Mouse (Mus musculus) megakaryocyte-erythroid progenitor cell, adult 5-6 weeks (primary cell): ENCODE results near the gene Hjurp. TPM values are rescaled to one million over a fixed set of nuclear protein-coding genes. Genes with fewer than 3 reads are reported as not detected.
A peak's percentile ranks its signal among the peaks of the same experiment; 100 is the strongest.

Source experiments
- ATAC-seq: replicated peaks from 2 replicates; pipeline ENCODE4 v1.8.0; 2016; ENCODE audit warnings: mild to moderate bottlenecking, inconsistent platforms; ENCODE audit not compliant: severe bottlenecking, poor library complexity, low FRiP score, low TSS enrichment
- total RNA-seq, 2 experiments: library from RNA; stranded (forward) in 1 of 2; stranded (reverse) in 1 of 2; fragments of 200-1000, 215-1000 nt in 1 of 2; fragments of >200 nt in 1 of 2; fragmentation: Nextera tagmentation in 1 of 2; gene quantifications; 2 replicates each; pipeline ENCODE4 v1.2.3; 2014 to 2017

The Hjurp gene
- total RNA-seq, 2 experiments from 2014 or later, result 173 to 203 TPM

GRCm38 (mm10) chr1:88215466-88216380 is 61.7 kb downstream of the Hjurp start:
- no peak for ATAC-seq

- ATAC-seq, result no peak
These were observed 62.9 kb downstream of the Hjurp start for GRCm38 (mm10) chr1:88214462-88214952.

GRCm38 (mm10) chr1:88213766-88214461 is 63.5 kb downstream of the Hjurp start:
- 0 out of 2 replicates have a peak, but pooled peaks have one; percentile 19 for ATAC-seq

- ATAC-seq, result no peak
These were observed 64.4 kb downstream of the Hjurp start for GRCm38 (mm10) chr1:88213061-88213460.

Other genes starting within 250 kb of the Hjurp start
- gene Ugt1a10, start 222.2 kb downstream of the Hjurp start, total RNA-seq (2014; fragmentation: Nextera tagmentation), result not detected in 2 replicates
- gene Ugt1a10, start 222.2 kb downstream of the Hjurp start, total RNA-seq (2017), result not detected in 2 replicates
- not detected in 2 replicates for gene Ugt1a9, start 206.8 kb downstream of the Hjurp start, total RNA-seq (2014; fragmentation: Nextera tagmentation)
- 2.4 TPM in 1 of 2 replicates, not detected in the other for gene Ugt1a9, start 206.8 kb downstream of the Hjurp start, total RNA-seq (2017)
- not detected in 2 replicates for gene Ugt1a8, start 189.8 kb downstream of the Hjurp start, total RNA-seq (2014; fragmentation: Nextera tagmentation)
- gene Ugt1a8, start 189.8 kb downstream of the Hjurp start, total RNA-seq (2017), result not detected in 2 replicates
- 0.11 TPM in 1 of 2 replicates, not detected in the other for gene Ugt1a7c, start 182.6 kb downstream of the Hjurp start, total RNA-seq (2014; fragmentation: Nextera tagmentation)
- gene Ugt1a7c, start 182.6 kb downstream of the Hjurp start, total RNA-seq (2017), result 0.61 and 2.3 TPM in 2 replicates
- gene Ugt1a6b, start 174.4 kb downstream of the Hjurp start, total RNA-seq (2014; fragmentation: Nextera tagmentation), result 0.83 and 0.99 TPM in 2 replicates
- not detected in 2 replicates for gene Ugt1a6b, start 174.4 kb downstream of the Hjurp start, total RNA-seq (2017)
- not detected in 2 replicates for gene Ugt1a6a, start 142.8 kb downstream of the Hjurp start, total RNA-seq (2014; fragmentation: Nextera tagmentation)
- not detected in 2 replicates for gene Ugt1a6a, start 142.8 kb downstream of the Hjurp start, total RNA-seq (2017)
- gene Ugt1a5, start 111.6 kb downstream of the Hjurp start, total RNA-seq (2014; fragmentation: Nextera tagmentation), result 1.5 TPM in 1 of 2 replicates, not detected in the other
- not detected in 2 replicates for gene Ugt1a5, start 111.6 kb downstream of the Hjurp start, total RNA-seq (2017)
- gene Ugt1a2, start 77.0 kb downstream of the Hjurp start, total RNA-seq (2014; fragmentation: Nextera tagmentation), result 1.0 TPM in 1 of 2 replicates, not detected in the other
- gene Ugt1a2, start 77.0 kb downstream of the Hjurp start, total RNA-seq (2017), result not detected in 2 replicates
- gene Dnajb3, start 71.9 kb downstream of the Hjurp start, total RNA-seq (2014; fragmentation: Nextera tagmentation), result 8.2 and 9.5 TPM in 2 replicates
- gene Dnajb3, start 71.9 kb downstream of the Hjurp start, total RNA-seq (2017), result 0.99 and 1.8 TPM in 2 replicates
- gene Ugt1a1, start 65.7 kb downstream of the Hjurp start, total RNA-seq (2014; fragmentation: Nextera tagmentation), result not detected in 2 replicates
- not detected in 2 replicates for gene Ugt1a1, start 65.7 kb downstream of the Hjurp start, total RNA-seq (2017)
- 0.25 TPM in 1 of 2 replicates, not detected in the other for gene Mroh2a, start 50.6 kb downstream of the Hjurp start, total RNA-seq (2014; fragmentation: Nextera tagmentation)
- 0.05 and 1.9 TPM in 2 replicates for gene Mroh2a, start 50.6 kb downstream of the Hjurp start, total RNA-seq (2017)
- gene Trpm8, start within 50 bp of the Hjurp start, total RNA-seq (2014; fragmentation: Nextera tagmentation), result not detected in 2 replicates
- gene Trpm8, start within 50 bp of the Hjurp start, total RNA-seq (2017), result not detected in 2 replicates
- gene Spp2, start 129.3 kb upstream of the Hjurp start, total RNA-seq (2014; fragmentation: Nextera tagmentation), result not detected in 2 replicates
- gene Spp2, start 129.3 kb upstream of the Hjurp start, total RNA-seq (2017), result not detected in 2 replicates
- 1.7 TPM in 1 of 2 replicates, not detected in the other for gene Glrp1, start 232.4 kb upstream of the Hjurp start, total RNA-seq (2014; fragmentation: Nextera tagmentation)
- gene Glrp1, start 232.4 kb upstream of the Hjurp start, total RNA-seq (2017), result 0.23 and 1.6 TPM in 2 replicates